Mouse (Mus musculus) CH12.LX (cell line): ENCODE results near the gene Rnf183.
A peak's percentile ranks its signal among the peaks of the same experiment; 100 is the strongest.

Source experiments
- BHLHE40 ChIP-seq: IDR thresholded peaks from 2 replicates; pipeline ENCODE4 v1.6.1; 2011; ENCODE audit warnings: mild to moderate bottlenecking, low read depth, low read length, improper control_type of control experiment
- CHD1 ChIP-seq: IDR thresholded peaks from 2 replicates; pipeline ENCODE4 v1.6.1; 2012; ENCODE audit warnings: low read depth, low read length, improper control_type of control experiment, inconsistent platforms
- CTCF ChIP-seq, 2 experiments: IDR thresholded peaks in 1 of 2; conservative IDR thresholded peaks in 1 of 2; 2 replicates each; pipeline ENCODE4 v1.5.1; 2011 to 2012; ENCODE audit warnings: low read depth in 2 of 2, low read length in 2 of 2, improper control_type of control experiment in 1 of 2, inconsistent platforms in 1 of 2, mild to moderate bottlenecking in 1 of 2, moderate library complexity in 1 of 2
- E2F4 ChIP-seq: IDR thresholded peaks from 2 replicates; pipeline ENCODE4 v1.6.1; 2011; ENCODE audit warnings: low read depth, low read length, improper control_type of control experiment; ENCODE audit not compliant: insufficient replicate concordance
- EP300 ChIP-seq: IDR thresholded peaks from 2 replicates; pipeline ENCODE4 v1.6.1; 2011; ENCODE audit warnings: low read length, improper control_type of control experiment
- JUND ChIP-seq: conservative IDR thresholded peaks from 2 replicates; pipeline ENCODE4 v1.6.1; 2011; ENCODE audit warnings: low read depth, low read length, improper control_type of control experiment
- MAX ChIP-seq: IDR thresholded peaks from 2 replicates; pipeline ENCODE4 v1.6.1; 2011; ENCODE audit warnings: low read length, improper control_type of control experiment
- MXI1 ChIP-seq: IDR thresholded peaks from 2 replicates; pipeline ENCODE4 v1.6.1; 2011; ENCODE audit warnings: mild to moderate bottlenecking, low read depth, low read length, improper control_type of control experiment
- POLR2A ChIP-seq: IDR thresholded peaks from 2 replicates; pipeline ENCODE4 v1.6.1; 2011; ENCODE audit warnings: low read depth, mild to moderate bottlenecking, improper control_type of control experiment, low read length
- SMC3 ChIP-seq: IDR thresholded peaks from 2 replicates; pipeline ENCODE4 v1.6.1; 2011; ENCODE audit warnings: low read depth, low read length, improper control_type of control experiment
- TCF12 ChIP-seq: IDR thresholded peaks from 2 replicates; pipeline ENCODE4 v1.6.1; 2014; ENCODE audit warnings: low read depth, mild to moderate bottlenecking, inconsistent platforms, low read length, improper control_type of control experiment
- ZMIZ1 ChIP-seq: IDR thresholded peaks from 2 replicates; pipeline ENCODE4 v1.6.1; 2012; ENCODE audit warnings: low read depth, mild to moderate bottlenecking, inconsistent platforms, low read length, improper control_type of control experiment
- ZNF384 ChIP-seq: IDR thresholded peaks from 2 replicates; pipeline ENCODE4 v1.6.1; 2012; ENCODE audit warnings: low read depth, low read length, improper control_type of control experiment, inconsistent platforms

DNA sequence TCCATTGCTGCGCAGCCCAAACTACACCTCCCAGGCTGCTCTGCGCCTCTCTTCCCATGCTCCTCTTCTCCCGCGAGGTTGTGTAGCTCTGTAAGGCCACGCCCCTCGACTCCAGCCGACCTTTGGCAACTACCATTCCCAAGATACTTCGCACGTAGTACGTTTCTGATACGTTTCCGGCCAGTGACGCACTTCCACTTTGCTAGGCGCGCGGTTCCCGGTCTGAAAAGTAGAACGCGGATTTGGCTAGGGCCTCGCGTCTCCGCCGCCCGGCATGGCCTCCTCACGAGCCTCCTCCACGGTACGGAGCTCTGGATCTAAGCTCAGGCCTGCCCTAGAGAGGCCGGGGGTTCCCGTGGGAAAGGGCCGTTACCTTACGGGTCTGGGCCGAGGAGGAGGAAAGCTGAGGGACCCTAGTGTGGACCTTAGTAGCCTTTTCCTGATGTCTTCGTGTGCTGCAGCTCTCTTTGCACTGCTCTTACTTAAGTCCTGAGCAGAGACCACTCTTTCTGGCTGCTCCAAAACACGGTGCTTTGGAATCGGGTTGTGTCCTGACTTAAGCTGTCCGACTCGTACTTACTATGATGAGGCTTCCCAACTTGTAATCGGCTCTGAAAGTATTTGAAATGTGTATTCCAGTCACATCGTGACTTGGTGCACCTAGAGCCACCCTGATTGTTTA lies 26.3 kb downstream of the Rnf183 start, which contains the start of the genes Cdc26 and Prpf4:
- no peak for TF ChIP-seq BHLHE40
- no peak for TF ChIP-seq SMC3
- 0 out of 2 replicates have a peak, but pooled peaks have one; percentile 3 for TF ChIP-seq CHD1
- TF ChIP-seq TCF12 = peak; percentile 82
- no peak for TF ChIP-seq CTCF (conservative IDR thresholded peaks at IDR 0.05 in 1 of 2, IDR thresholded peaks at IDR 0.05 in 1 of 2; ENCODE audit: low read depth in 2 of 2, low read length in 2 of 2)
- no peak for TF ChIP-seq EP300
- TF ChIP-seq MAX = peak; percentile 71; the same call in 1 of the 2 replicates
- TF ChIP-seq MXI1 = peak; percentile 84
- peak; percentile 89; the same call in 1 of the 2 replicates for TF ChIP-seq ZMIZ1
- peak; percentile 97 for TF ChIP-seq POLR2A
- no peak for TF ChIP-seq JUND
- peak; percentile 18; the same call in 1 of the 2 replicates for TF ChIP-seq ZNF384
- TF ChIP-seq E2F4 = peak; percentile 87; the same call in 1 of the 2 replicates
